Mouse (Mus musculus): ENCODE results near the gene Fam19a1. TPM values are rescaled to one million over a fixed set of nuclear protein-coding genes. Genes with fewer than 3 reads are reported as not detected.
A peak's percentile ranks its signal among the peaks of the same experiment; 100 is the strongest.

Fam19a1 gene
- total and polyA plus RNA-seq, 2 experiments from 2014 or later, result 17.1 to 22.3 TPM

DNA sequence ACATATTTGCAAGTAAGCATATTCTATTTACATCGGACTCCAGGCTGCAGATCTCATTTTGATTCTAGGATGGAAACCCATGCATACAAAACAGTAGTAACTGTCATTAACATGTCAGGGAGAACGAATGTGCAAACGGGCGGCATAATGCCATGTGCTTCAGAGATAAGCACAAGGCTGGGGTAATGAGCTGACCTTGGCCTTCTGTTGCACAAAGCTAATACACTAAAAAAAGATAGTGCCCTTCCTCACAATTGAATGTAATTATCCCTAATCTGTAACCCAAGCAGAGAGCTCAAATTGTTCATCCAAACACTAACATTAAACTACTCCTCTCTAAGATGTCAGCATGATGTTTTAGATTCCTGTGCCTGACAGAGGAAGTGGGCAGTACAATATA lies 173.3 kb downstream of the Fam19a1 start:
- H3K27me3 ChIP-seq (ENCODE audit: insufficient read depth, low read length), result no peaks in the 10 kb centered on the region
- no peak overlapping the region for H3K9ac ChIP-seq
- H3K9me3 ChIP-seq (ENCODE audit: low read length), result no peaks in the 10 kb centered on the region
- WGBS, result 17% methylated on average over 4 of the region's 4 CpGs
- no peak overlapping the region for H3K4me2 ChIP-seq (ENCODE audit: low read depth)
- no peaks in the 10 kb centered on the region for H3K36me3 ChIP-seq (ENCODE audit: insufficient read depth)
- no peak overlapping the region for H3K27ac ChIP-seq (ENCODE audit: low read depth, low read length)
- H3K4me3 ChIP-seq (ENCODE audit: low read depth, low read length), result no peak overlapping the region
- DNase-seq (peak; percentile 14), ATAC-seq (0 out of 2 replicates have a peak, but pooled peaks have one; percentile 23)
- no peaks in the 10 kb centered on the region for H3K4me1 ChIP-seq (ENCODE audit: insufficient read depth)
- no peak for TF ChIP-seq CTCF (IDR thresholded peaks at IDR 0.05; ENCODE audit: low read depth)

DNA sequence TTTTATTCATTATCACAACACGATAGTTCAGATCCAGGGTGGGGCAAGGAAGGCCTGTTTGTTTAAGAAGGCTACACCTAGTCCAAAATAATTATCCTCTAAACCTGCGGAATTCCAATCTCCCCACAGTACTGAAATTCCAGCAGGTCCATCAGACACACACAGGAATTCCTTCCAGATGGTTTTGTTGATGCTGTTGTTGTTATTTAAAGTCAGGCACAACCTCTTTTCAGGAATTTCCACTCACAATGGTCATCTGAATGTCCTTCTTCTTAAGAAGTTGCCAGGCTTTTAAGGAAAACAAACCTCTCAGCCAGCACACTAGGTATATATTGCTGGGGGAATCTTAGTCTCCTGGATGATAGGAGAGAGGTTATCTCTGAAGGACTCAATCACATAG lies 174.4 kb downstream of the Fam19a1 start:
- Histone ChIP-seq H3K27ac (ENCODE audit: low read depth, low read length) (no peak overlapping the region), H3K36me3 (ENCODE audit: insufficient read depth) (no peaks in the 10 kb centered on the region), H3K9me3 (ENCODE audit: low read length) (no peaks in the 10 kb centered on the region), H3K27me3 (ENCODE audit: insufficient read depth, low read length) (no peaks in the 10 kb centered on the region), H3K4me2 (ENCODE audit: low read depth) (no peak overlapping the region), H3K9ac (no peak overlapping the region), H3K4me3 (ENCODE audit: low read depth, low read length) (no peak overlapping the region), H3K4me1 (ENCODE audit: insufficient read depth) (no peaks in the 10 kb centered on the region)
- no peak for TF ChIP-seq CTCF (IDR thresholded peaks at IDR 0.05; ENCODE audit: low read depth)
- DNase-seq (no peak), ATAC-seq (no peak)
- 93% methylated on average over 2 of the region's 2 CpGs for WGBS

DNA sequence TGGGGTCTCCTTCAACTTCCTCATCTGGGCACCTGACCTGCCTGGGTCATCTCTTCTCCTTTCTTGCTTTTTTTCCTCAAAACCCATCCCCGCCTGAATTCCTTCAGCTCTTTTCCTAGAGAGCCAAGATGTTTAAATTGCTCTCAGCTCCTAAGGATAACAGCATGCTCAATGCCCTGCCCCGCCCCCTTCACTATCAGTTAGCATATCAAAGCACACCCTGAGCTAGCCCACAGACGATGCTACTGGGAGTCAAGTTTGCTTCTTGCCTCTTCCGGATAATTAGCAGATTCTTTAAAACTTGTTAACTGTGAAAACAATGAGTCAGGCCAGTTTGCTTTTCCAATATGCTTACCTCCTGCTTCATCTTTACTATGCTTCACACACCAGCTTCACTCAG lies 176.7 kb downstream of the Fam19a1 start:
- ATAC-seq (no peak), DNase-seq (no peak)
- no peak for TF ChIP-seq CTCF (IDR thresholded peaks at IDR 0.05; ENCODE audit: low read depth)
- H3K27me3 ChIP-seq (ENCODE audit: insufficient read depth, low read length), result no peaks in the 10 kb centered on the region
- no peaks in the 10 kb centered on the region for H3K36me3 ChIP-seq (ENCODE audit: insufficient read depth)
- no peak overlapping the region for H3K4me2 ChIP-seq (ENCODE audit: low read depth)
- H3K4me3 ChIP-seq (ENCODE audit: low read depth, low read length), result no peak overlapping the region
- H3K9ac ChIP-seq, result no peak overlapping the region
- 23% methylated on average over 4 of the region's 4 CpGs for WGBS
- H3K9me3 ChIP-seq (ENCODE audit: low read length), result no peaks in the 10 kb centered on the region
- H3K4me1 ChIP-seq (ENCODE audit: insufficient read depth), result no peaks in the 10 kb centered on the region
- no peak overlapping the region for H3K27ac ChIP-seq (ENCODE audit: low read depth, low read length)

DNA sequence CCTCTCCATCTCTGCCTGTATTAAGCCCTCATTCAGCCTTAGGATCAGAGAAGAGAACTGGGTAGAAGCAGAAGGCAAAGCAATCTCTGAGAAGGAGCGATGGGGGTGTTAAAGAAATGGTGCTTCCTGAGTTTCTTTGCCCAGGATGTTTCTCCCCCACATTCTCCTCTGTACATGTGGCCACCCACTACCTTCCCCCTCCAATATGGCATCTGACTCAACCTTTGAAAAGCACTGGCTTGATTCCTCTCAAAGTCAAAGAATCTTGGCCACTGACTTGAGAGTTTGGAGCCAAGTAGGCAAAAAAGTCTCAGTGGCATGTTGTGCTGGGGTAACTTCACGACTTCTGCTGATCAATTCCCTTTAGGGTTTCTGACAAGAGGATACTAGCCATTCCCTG lies 234.5 kb downstream of the Fam19a1 start:
- TF ChIP-seq CTCF (IDR thresholded peaks at IDR 0.05; ENCODE audit: low read depth), result no peak
- no peak overlapping the region for H3K9ac ChIP-seq
- no peaks in the 10 kb centered on the region for H3K27me3 ChIP-seq (ENCODE audit: insufficient read depth, low read length)
- H3K4me3 ChIP-seq (ENCODE audit: low read depth, low read length), result no peak overlapping the region
- DNase-seq (no peak), ATAC-seq (no peak)
- H3K36me3 ChIP-seq (ENCODE audit: insufficient read depth), result no peaks in the 10 kb centered on the region
- no peak overlapping the region for H3K27ac ChIP-seq (ENCODE audit: low read depth, low read length)
- no peaks in the 10 kb centered on the region for H3K4me1 ChIP-seq (ENCODE audit: insufficient read depth)
- no peak overlapping the region for H3K4me2 ChIP-seq (ENCODE audit: low read depth)
- 90% methylated on average over 2 of the region's 2 CpGs for WGBS
- no peaks in the 10 kb centered on the region for H3K9me3 ChIP-seq (ENCODE audit: low read length)

DNA sequence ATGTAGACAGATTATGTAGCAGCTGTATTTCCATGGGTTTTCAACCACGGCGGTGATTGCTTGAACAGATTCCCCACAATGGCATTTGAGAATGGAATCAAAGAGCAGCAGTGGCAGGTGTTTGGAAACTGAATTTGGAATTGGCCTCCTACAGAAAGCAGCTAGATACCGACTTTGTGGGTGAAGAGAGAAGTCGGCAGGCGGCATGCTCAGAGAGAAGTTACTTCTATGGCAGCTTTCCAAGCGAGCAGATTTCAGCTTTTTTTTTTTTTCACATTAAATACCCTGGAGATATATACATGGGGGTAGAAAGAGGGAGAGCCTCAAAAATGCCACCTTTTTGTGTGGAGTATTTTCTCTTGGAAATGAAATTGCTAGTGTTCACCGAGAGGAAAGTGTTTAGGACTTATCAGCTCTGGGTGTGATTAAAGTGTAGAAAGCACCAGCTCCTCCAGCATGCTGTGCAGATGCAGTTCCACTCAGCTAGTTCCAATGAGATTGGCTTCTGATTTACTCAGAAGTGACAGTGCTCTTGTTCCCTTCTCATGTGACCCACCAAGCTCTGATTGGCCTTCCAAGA lies 236.6 kb downstream of the Fam19a1 start:
- ATAC-seq (peak; percentile 53; the same call in 1 of the 2 replicates), DNase-seq (peak; percentile 54)
- Histone ChIP-seq H3K27ac (ENCODE audit: low read depth, low read length) (no peak overlapping the region), H3K4me2 (ENCODE audit: low read depth) (no peak overlapping the region), H3K9me3 (ENCODE audit: low read length) (no peaks in the 10 kb centered on the region), H3K4me1 (ENCODE audit: insufficient read depth) (no peaks in the 10 kb centered on the region), H3K36me3 (ENCODE audit: insufficient read depth) (no peaks in the 10 kb centered on the region), H3K9ac (no peak overlapping the region), H3K27me3 (ENCODE audit: insufficient read depth, low read length) (no peaks in the 10 kb centered on the region), H3K4me3 (ENCODE audit: low read depth, low read length) (no peak overlapping the region)
- TF ChIP-seq CTCF (IDR thresholded peaks at IDR 0.05; ENCODE audit: low read depth), result no peak
- 56% methylated on average over 7 of the region's 7 CpGs for WGBS

DNA sequence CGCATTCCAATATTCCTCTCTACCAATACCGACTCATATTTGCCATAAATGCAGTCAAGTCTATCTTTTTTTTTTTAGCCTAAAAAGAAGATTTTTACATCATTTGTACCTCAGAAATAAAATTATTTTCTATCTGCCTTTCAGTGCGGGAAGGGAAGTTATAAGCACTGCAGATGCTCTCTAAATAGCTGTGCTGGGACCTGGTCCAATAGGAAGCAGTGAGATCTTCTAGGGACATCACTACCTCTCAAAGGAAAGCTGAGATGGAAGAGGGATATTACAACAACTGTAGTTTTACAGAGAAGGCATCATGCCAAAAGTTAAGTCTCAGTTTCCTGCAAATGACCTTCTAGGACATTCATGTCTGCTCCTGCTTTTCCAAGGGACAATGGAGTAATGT lies 256.6 kb downstream of the Fam19a1 start:
- Histone ChIP-seq H3K27me3 (ENCODE audit: insufficient read depth, low read length) (peaks cover 5% of the 10 kb centered on the region; the same call in 1 of the 2 replicates), H3K36me3 (ENCODE audit: insufficient read depth) (no peaks in the 10 kb centered on the region), H3K4me2 (ENCODE audit: low read depth) (no peak overlapping the region), H3K4me1 (ENCODE audit: insufficient read depth) (no peaks in the 10 kb centered on the region), H3K4me3 (ENCODE audit: low read depth, low read length) (no peak overlapping the region), H3K27ac (ENCODE audit: low read depth, low read length) (no peak overlapping the region), H3K9me3 (ENCODE audit: low read length) (no peaks in the 10 kb centered on the region), H3K9ac (no peak overlapping the region)
- TF ChIP-seq CTCF (IDR thresholded peaks at IDR 0.05; ENCODE audit: low read depth), result no peak
- ATAC-seq (no peak), DNase-seq (no peak)
- 90% methylated on average over 3 of the region's 3 CpGs for WGBS

DNA sequence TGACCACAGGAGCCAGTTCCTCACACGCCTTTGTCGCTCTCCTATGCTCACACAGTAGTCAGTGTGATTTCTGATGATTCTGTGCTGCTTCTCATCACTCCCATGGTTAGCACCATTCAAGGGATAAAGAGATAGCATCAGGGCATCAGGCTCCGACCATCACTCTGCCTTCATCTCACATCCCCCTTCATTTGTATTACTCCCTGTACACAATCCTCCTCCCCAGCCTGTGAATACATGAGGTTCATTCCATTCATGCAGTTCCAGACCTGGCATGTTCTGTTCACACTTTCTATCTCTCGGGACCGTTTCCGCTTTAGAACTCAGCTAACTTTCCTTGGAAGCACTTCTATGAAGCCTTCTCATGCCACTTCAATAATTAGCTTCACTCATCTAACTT lies 259.9 kb downstream of the Fam19a1 start:
- no peaks in the 10 kb centered on the region for H3K9me3 ChIP-seq (ENCODE audit: low read length)
- no peak for DNase-seq
- ATAC-seq, result no peak
- no peak overlapping the region for H3K4me2 ChIP-seq (ENCODE audit: low read depth)
- no peaks in the 10 kb centered on the region for H3K4me1 ChIP-seq (ENCODE audit: insufficient read depth)
- no peak overlapping the region for H3K9ac ChIP-seq
- H3K27ac ChIP-seq (ENCODE audit: low read depth, low read length), result no peak overlapping the region
- peaks cover 5% of the 10 kb centered on the region; the same call in 1 of the 2 replicates for H3K27me3 ChIP-seq (ENCODE audit: insufficient read depth, low read length)
- WGBS, result 54% methylated on average over 6 of the region's 6 CpGs
- TF ChIP-seq CTCF (IDR thresholded peaks at IDR 0.05; ENCODE audit: low read depth), result no peak
- H3K36me3 ChIP-seq (ENCODE audit: insufficient read depth), result no peaks in the 10 kb centered on the region
- H3K4me3 ChIP-seq (ENCODE audit: low read depth, low read length), result no peak overlapping the region

Measured in forebrain, postnatal 0 days (tissue).